Mouse (Mus musculus) retina, adult 2 months (tissue): ENCODE measurements around the gene Cyp2t4.

Experiments used
- DNase-seq: peaks from one replicate; pipeline ENCODE4 v3.0.0-alpha.2; 2012; ENCODE audit warnings: low read depth, low spot score

Cyp2t4 gene

DNA sequence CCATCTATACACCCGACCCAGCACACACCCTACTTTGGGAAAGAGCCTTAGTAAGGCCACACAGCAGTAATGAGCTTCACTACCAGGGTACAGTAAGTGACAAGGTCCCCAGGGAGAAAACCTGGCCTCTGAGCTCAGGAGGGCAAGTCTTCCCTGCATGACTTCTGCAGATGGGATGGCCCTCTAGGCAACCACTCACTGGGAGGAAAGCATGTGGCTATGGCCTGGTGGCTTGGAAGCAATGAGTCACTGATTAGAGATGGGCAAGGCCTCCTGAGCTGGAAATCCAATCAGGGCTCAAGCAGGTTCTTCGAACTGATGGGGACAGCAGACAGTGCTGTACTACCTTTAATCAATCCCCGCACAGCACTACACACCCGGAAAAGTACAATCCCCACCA, 8.2 kb downstream of the Cyp2t4 start:
- no peak for DNase-seq

DNA sequence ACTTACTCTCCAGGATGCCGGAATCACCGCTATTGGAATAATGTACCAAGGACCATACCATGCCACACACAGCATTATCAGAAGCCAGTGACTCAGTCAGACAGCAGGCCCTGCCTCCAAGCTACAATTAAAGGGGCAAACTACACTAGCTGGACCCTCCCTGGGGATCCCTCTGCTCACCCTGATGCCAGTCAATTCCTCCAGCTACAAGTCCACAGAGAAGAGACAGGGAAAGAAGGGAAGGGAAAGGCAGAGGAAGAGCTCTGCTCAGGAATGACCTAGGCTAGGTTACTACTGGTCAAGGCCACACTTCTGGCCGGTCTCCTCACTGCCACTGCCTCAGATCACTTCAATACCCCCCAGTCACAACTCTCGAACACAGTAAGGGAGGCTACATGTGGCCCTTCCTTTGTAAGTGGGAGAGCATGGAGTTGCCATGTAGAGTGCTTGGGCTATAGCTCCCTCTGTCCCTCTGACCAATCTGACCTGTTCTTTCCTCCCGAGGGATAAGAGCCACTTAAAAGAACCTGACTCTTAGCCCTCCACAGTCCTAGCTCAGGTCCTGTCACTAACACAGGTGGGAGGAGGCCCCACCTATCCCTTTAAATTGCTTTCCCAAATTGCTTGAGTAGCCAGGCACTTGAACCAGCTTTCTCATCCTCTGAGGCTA, 9.4 kb downstream of the Cyp2t4 start:
- DNase-seq = no peak

- no peak for DNase-seq
These were observed 9.9 kb downstream of the Cyp2t4 start for GRCm38 (mm10) chr7:27163450-27163805.

- no peak for DNase-seq
These were observed 10.8 kb downstream of the Cyp2t4 start for GRCm38 (mm10) chr7:27164112-27164947.

GRCm38 (mm10) chr7:27165007-27165655, 11.6 kb downstream of the Cyp2t4 start:
- no peak for DNase-seq

DNA sequence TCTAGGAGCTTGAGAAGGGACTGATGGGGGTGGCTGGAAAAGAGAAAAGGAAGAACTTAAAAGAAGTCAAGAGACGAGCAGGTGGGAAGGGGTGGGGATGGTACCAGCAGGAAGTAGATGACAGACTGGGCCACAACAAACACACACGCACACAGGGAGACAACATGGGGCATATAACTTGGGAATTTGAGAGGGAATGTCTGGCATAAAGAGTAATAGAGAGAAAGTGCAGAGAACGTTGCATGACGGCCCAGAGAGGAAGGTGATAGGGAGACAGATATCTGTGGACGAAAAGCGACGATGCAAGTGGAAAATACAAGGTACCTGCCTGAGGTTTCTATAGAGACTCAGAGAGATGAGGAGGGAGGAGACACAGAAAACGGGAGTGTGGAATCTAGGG, 12.2 kb downstream of the Cyp2t4 start:
- no peak for DNase-seq

DNA sequence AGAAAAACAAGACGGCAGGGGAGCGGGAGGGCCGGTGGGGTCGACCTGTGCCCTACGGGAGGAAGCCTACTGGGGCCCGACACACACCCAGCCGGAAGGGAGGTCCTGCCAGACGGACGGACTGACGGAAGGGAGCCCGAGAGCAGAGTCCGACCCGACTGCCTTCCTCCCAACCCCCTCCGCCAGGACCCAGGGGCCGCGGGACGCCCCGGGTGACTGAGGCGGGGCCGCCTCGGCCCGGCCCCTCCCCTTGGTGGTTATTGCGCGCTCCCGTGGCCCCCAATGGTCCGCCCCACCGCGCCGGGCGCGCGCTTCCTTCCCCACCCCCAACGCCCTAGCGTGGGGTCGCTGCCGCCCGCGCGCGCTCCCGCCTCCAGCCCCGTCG, 12.7 kb downstream of the Cyp2t4 start:
- DNase-seq = no peak

DNA sequence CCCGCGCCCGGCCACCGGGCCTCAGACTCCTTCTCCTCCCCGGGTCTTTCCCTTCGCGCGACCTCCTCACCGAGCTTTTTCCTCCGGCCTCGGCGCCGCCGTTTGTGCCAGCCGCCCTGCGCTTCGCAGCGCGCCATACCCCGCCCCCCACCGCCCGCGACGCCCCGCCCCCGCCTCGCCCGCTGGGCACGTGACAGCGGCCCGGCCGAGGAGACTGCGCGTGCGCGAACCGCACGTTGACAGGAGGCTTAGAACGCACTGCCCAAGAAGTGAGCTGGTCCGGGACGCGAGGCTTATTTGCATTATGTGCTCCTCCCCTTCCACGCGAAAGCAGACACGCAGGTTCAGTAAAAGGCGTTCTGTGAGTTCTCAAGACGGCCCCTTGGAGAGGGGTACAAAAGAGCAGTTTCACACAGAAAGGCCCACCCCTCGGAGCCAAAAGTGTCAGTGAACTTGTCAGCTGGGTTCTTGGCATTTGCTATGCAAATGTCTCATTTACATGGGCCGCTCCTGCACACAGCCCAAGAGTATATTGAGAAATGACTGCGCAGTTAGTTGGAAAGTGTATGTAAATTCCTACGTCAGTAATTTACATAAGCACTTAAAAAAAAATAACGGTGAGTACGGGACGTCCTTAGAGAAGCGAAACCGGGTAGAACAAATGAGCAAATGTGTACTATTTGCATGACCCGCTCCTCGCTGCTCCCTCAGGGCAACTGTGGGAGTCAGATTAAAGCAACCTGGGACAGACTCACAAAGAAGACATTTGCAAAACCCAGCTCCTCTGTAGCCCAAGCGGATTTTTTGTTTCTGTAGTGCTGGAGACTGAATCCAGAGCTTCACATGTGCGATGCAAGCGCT, 13.3 kb downstream of the Cyp2t4 start, which contains the start of gene Egln2:
Gene Egln2, minus strand, starts transcription at position 189 of the 861 bp plus-strand sequence.
- DNase-seq = peak; percentile 93

DNA sequence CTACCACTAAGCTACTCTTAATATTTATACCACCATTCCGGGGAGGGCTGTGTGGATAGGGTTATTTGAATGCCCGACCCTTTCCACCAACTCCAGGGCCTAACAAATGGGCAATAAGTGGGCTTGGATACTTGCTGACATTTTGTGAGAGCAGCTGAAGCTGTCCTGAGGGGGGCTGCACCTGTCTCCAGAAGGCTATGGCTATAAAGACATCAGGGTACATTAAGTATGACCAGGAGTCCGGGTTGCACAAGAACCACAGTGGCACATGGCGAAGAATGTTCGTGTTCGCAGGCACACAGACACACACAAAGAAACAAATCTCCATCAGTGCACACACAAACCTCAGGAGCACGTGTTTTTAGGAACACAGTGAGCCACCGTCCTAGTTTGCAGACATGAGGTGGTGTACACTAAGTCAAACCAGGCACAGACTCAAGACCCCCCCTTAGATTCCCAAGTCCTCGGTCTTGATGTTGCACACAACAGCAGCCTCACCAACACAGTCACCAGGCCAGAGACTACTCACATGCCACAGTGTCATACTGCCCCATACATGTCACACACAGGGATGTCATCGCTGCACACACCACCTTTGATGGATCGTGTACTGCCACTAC, 14.1 kb downstream of the Cyp2t4 start:
- DNase-seq = no peak

DNA sequence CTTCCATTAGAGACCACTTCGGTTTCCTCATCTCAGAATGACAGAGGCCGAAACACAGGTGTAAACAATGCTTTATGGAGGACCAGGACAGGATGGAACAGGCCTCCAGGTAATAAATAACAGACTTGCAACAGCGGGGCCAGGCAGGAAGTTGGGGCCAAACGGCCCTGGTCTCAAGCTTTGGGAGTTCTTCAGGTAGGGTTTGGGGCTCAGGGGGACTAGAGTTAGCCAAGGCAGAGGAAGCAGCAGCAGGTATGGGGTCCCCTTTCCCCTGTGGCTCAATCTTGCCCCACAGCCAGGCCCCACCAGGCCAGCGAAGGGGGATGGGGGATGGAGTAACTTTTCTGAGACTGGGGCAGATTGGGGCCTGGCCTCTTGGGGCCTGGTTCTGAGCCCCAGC, 14.9 kb downstream of the Cyp2t4 start:
- no peak for DNase-seq

GRCm38 (mm10) chr7:27170981-27171380, 17.5 kb downstream of the Cyp2t4 start:
- no peak for DNase-seq

DNA sequence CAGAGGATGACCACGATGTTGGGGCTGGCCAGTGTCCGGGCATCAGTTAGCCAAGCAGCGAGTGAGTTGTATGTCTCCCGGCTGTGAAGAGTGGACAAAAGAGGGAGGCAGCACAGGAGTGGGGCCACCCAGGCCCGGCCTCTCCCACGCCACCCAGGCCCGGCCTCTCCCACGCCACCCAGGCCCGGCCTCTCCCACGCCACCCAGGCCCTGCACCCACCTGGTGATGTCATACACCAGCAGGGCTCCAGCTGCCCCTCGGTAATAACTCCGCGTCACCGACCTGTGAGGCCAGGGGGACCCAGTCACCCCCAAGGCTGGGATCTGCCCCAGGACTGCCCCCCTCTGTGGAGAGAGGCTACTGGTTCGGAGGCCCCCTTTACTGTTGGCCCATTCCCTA, 21.0 kb downstream of the Cyp2t4 start:
- no peak for DNase-seq

GRCm38 (mm10) chr7:27174896-27175295, 21.4 kb downstream of the Cyp2t4 start:
- DNase-seq = no peak

- DNase-seq = no peak
These were observed 24.4 kb downstream of the Cyp2t4 start for GRCm38 (mm10) chr7:27177942-27178323.

DNA sequence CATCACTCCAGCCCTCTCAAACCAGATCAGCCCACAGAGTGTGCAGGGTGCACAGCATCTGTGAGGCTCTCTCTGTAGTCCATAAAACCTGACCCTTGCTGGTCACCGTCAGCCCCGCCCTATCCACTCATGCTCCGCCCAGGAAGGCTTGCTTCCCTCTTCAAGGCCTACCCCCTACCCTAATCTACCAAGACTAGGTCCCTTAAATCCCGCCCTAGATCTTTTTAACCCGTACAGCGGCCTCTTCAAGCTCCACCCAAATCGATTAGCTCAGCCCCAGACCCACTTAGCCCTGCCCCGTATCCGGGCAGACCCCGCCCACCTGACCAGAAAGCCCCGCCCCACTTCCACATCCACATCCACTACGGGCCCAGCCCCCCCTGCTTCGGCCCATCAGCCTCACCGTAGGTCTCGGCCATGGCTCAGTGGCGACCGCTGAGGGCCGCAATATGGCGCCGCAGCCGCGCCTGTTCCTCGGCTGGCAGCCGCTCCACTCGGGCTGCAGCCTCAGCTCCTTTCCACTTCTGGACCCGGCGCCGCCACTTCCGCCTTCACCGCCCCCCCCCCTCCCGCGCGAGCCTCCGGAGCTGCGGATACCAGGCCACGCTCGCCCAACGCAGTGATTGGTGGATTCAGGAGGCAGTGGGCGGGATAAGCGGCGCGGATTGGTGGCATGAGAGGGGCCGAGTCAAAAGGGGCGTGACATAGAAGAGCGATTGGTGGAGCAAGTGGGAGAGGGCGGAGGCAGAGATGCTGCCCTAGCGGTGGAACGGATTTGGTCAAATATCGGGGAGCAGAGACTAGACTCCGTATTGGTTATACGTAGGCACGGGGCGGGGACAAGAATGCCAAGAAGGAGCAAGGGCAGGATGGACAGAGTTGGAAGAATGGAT, 25.1 kb downstream of the Cyp2t4 start, which contains the start of gene Rab4b:
Gene Rab4b, minus strand, starts transcription at position 573 of the 893 bp plus-strand sequence.
- peak; percentile 99 for DNase-seq

DNA sequence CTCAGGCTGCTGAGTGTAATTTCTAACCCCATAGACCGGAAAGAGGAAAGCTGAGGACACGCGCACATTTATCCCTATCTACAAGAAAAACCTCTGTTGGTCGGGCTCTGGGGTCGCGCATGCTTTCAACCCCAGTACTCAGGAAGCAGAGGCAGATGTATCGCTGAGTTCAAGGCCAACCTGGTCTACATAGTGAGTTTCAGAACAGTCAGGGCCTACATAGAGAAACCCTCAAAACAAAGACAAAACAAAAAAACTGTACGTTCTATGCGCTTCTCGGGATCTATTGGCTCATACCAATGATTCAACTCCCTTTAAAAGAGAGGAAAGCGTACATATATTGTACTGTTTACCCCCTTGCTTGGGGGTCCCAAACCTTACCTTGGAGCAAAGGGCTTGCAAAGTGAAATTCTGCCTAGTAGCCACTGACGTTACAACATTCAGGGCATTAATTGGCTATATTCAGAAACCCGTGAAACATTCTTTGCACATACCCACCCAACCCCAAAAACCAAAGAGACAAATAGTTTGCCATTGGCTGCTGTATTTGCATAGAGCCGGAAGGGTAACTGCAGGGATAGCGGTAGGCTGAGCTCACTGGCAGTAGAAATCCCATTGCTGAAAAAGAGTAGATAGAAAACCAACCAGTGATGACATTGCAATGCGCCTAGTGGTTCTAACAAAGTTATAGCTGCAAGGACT, 25.9 kb downstream of the Cyp2t4 start:
- DNase-seq = no peak

GRCm38 (mm10) chr7:27180036-27180435, 26.5 kb downstream of the Cyp2t4 start:
- DNase-seq = no peak

DNA sequence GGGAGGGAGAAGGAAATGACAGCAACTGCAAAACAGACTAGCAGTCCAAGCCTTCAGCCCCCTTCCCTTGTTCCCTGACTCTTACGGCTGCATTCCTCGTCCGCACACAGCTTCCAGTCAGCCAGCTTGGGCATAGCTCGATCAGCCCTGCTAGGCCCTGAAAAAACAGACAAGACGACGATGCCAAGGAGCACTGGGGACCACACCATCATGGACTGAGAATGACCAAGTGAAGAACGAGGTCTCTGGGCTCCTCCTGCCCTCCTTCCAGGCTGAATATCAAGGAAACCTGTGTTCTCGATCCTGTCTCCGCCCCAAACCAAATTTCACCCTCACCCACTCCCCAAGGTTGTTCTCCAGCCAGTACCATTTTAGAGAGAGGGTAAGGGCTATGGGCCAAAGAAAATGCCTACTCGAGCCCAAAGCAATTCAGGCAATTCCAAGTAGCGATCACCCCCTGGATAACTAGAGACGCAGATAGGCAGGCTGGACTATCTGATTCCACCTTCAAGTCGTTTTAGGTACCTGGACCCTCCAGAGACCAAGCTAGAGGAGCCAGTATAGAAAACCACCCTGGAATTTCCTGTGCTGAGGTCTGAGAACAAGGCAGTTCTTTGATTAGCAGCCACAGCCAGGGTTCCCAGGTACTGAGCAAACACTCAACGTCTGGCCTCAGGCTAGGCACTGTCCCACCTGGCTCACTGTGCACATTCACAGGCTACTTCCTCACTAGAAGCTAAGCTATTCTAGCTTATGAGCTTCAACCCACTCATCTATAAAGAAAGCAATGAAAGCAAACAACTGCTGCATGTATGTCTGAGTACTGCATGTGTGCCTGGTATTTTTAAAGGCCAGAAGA, 27.6 kb downstream of the Cyp2t4 start, which contains the start of the genes Gm21983 and Mia:
Gene Gm21983, minus strand, starts transcription at position 250 of the 859 bp plus-strand sequence.
Gene Mia, minus strand, starts transcription at position 321 of the 859 bp plus-strand sequence.
- DNase-seq = no peak
